ENCODE assay signal across 13 mouse cellular contexts in genomic region chr3:33905679-33906007, GRCm38 (mm10).
DNase-seq lines count a peak whose midpoint lies in the region; ATAC-seq and TF ChIP-seq lines count a peak whose summit lies in the region.
"Had no signal": no experiment of that assay in that cellular context is flagged by ENCODE, and none has a peak within 500 bp of the region (broad histone marks: within the 10 kb centered on the region; RNA-seq: fewer than 3 reads in every experiment).

No protein-coding gene starts in this region.

- ATAC-seq in heart, postnatal 0 days (ENCODE audit: insufficient read depth, low read depth): no peak
- no peak for ATAC-seq in embryonic facial prominence, embryonic 13.5 days (ENCODE audit: insufficient number of reproducible peaks, insufficient read depth, low FRiP score, low TSS enrichment, low read depth)
- peak; percentile 66 for ATAC-seq in midbrain, embryonic 15.5 days (replicated peaks)
- ATAC-seq in erythroid progenitor cell, adult 5-6 weeks (replicated peaks; ENCODE audit: low FRiP score, poor library complexity, severe bottlenecking): no peak

- intact Hi-C loops in heart, postnatal 36 days (cut with DNase I): no loop called here

- 64% methylated on average over 5 of the region's 5 CpGs for WGBS in heart, postnatal 0 days
- WGBS in embryonic facial prominence, embryonic 13.5 days: 38% methylated on average over 5 of the region's 5 CpGs
- 58% methylated on average over 5 of the region's 5 CpGs for WGBS in hindbrain, embryonic 10.5 days
- 33% methylated on average over 5 of the region's 5 CpGs for WGBS in midbrain, embryonic 15.5 days

- peak overlapping the region; percentile 21; the same call in 1 of the 2 replicates for H3K4me2 ChIP-seq in heart, postnatal 0 days (ENCODE audit: low read depth, low read length)
- peak overlapping the region; percentile 43 for H3K4me2 ChIP-seq in embryonic facial prominence, embryonic 13.5 days
- peak overlapping the region; percentile 32 for H3K4me2 ChIP-seq in midbrain, embryonic 15.5 days

- no peak overlapping the region for H3K9ac ChIP-seq in heart, postnatal 0 days (replicated peaks; ENCODE audit: low read depth, low read length)
- H3K9ac ChIP-seq in embryonic facial prominence, embryonic 13.5 days: no peak overlapping the region
- H3K9ac ChIP-seq in midbrain, embryonic 15.5 days: no peak overlapping the region
- H3K9ac ChIP-seq: liver, embryonic 14.5 days had no signal

- no peaks in the 10 kb centered on the region for H3K27me3 ChIP-seq in heart, postnatal 0 days (ENCODE audit: control insufficient read depth, insufficient read depth, low read length)
- H3K27me3 ChIP-seq in embryonic facial prominence, embryonic 13.5 days: peaks cover 5% of the 10 kb centered on the region; the same call in 1 of the 2 replicates
- H3K27me3 ChIP-seq in hindbrain, embryonic 10.5 days (ENCODE audit: insufficient read depth, poor library complexity, severe bottlenecking): peaks cover 54% of the 10 kb centered on the region
- no peaks in the 10 kb centered on the region; the same call in 1 of the 2 replicates for H3K27me3 ChIP-seq in midbrain, embryonic 15.5 days (replicated peaks)
- H3K27me3 ChIP-seq: megakaryocyte, embryonic 14.5 days had no signal

- H3K36me3 ChIP-seq in heart, postnatal 0 days (replicated peaks; ENCODE audit: control insufficient read depth, insufficient read depth, low read length): no peaks in the 10 kb centered on the region
- H3K36me3 ChIP-seq in embryonic facial prominence, embryonic 13.5 days: no peaks in the 10 kb centered on the region
- no peaks in the 10 kb centered on the region for H3K36me3 ChIP-seq in hindbrain, embryonic 10.5 days
- H3K36me3 ChIP-seq in midbrain, embryonic 15.5 days (replicated peaks): no peaks in the 10 kb centered on the region

- H3K4me3 ChIP-seq in heart, postnatal 0 days (ENCODE audit: low read depth, low read length): no peak overlapping the region
- H3K4me3 ChIP-seq in embryonic facial prominence, embryonic 13.5 days: no peak overlapping the region
- H3K4me3 ChIP-seq in hindbrain, embryonic 10.5 days: no peak overlapping the region
- no peak overlapping the region for H3K4me3 ChIP-seq in midbrain, embryonic 15.5 days
- H3K4me3 ChIP-seq: megakaryocyte, embryonic 14.5 days had no signal

- TF ChIP-seq CTCF in heart, postnatal 0 days (IDR thresholded peaks at IDR 0.05; ENCODE audit: low read depth): no peak

- H3K9me3 ChIP-seq in heart, postnatal 0 days (replicated peaks; ENCODE audit: control insufficient read depth, low read length): no peaks in the 10 kb centered on the region
- H3K9me3 ChIP-seq in embryonic facial prominence, embryonic 13.5 days: no peaks in the 10 kb centered on the region
- H3K9me3 ChIP-seq in hindbrain, embryonic 10.5 days: no peaks in the 10 kb centered on the region
- H3K9me3 ChIP-seq in midbrain, embryonic 15.5 days: no peaks in the 10 kb centered on the region

- H3K4me1 ChIP-seq in heart, postnatal 0 days (ENCODE audit: control insufficient read depth, insufficient read depth): no peaks in the 10 kb centered on the region
- peaks cover 13% of the 10 kb centered on the region; the same call in 1 of the 2 replicates for H3K4me1 ChIP-seq in embryonic facial prominence, embryonic 13.5 days
- peaks cover 23% of the 10 kb centered on the region; the same call in 1 of the 2 replicates for H3K4me1 ChIP-seq in hindbrain, embryonic 10.5 days (replicated peaks)
- peaks cover 23% of the 10 kb centered on the region for H3K4me1 ChIP-seq in midbrain, embryonic 15.5 days
- H3K4me1 ChIP-seq: megakaryocyte, embryonic 14.5 days had no signal

- TF ChIP-seq EP300 in heart, postnatal 0 days (IDR thresholded peaks at IDR 0.05; ENCODE audit: low read depth): no peak

- H3K27ac ChIP-seq in heart, postnatal 0 days (ENCODE audit: low read depth): no peak overlapping the region
- no peak overlapping the region for H3K27ac ChIP-seq in embryonic facial prominence, embryonic 13.5 days
- 0 out of 2 replicates have a peak overlapping the region, but pooled peaks have one; percentile 59 for H3K27ac ChIP-seq in hindbrain, embryonic 10.5 days
- H3K27ac ChIP-seq in midbrain, embryonic 15.5 days: peak overlapping the region; percentile 60
- H3K27ac ChIP-seq: liver, embryonic 14.5 days had no signal

- no peak for DNase-seq in heart, postnatal 0 days (ENCODE audit: low spot score)
- no peak for DNase-seq in heart, postnatal 36 days
- no peak for DNase-seq in hindbrain, embryonic 10.5 days (ENCODE audit: low spot score)
- no peak for DNase-seq in B cell, adult 2 months
- DNase-seq in frontal cortex, postnatal 10 days (ENCODE audit: low spot score in 2 of 2): no peak
- DNase-seq: cerebellum, postnatal 36 days; gastrocnemius, postnatal 36 days; kidney, adult 9 months had no signal

Comparison
In these comparisons a context has a peak if more than half of its experiments do, and no peak if none do; other contexts are left out.
1. H3K27ac ChIP-seq: peak in hindbrain, embryonic 10.5 days (single experiment) and midbrain, embryonic 15.5 days (single experiment); none in heart, postnatal 0 days (single experiment) and embryonic facial prominence, embryonic 13.5 days (single experiment).
2. Peak in every context shown above with its lines, with median percentiles within 50 percentile points of each other: H3K4me2 ChIP-seq.